ENCODE assay signal across 8 mouse cellular contexts in genomic region chr6:137098232-137099191, GRCm38 (mm10).
DNase-seq lines count a peak whose midpoint lies in the region; ATAC-seq lines count a peak whose summit lies in the region.

No protein-coding gene starts in this region.

- H3K4me1 ChIP-seq in midbrain, embryonic 11.5 days (ENCODE audit: control insufficient read depth, insufficient read depth, low read length): no peaks in the 10 kb centered on the region
- H3K4me1 ChIP-seq in midbrain, embryonic 15.5 days: 0 out of 2 replicates have a peak, but pooled peaks cover 3% of the 10 kb centered on the region

- WGBS in midbrain, embryonic 11.5 days: 73% methylated on average over 18 of the region's 18 CpGs
- 57% methylated on average over 18 of the region's 18 CpGs for WGBS in midbrain, embryonic 15.5 days

- H3K27me3 ChIP-seq in midbrain, embryonic 11.5 days (ENCODE audit: control insufficient read depth, insufficient read depth, low read length): no peaks in the 10 kb centered on the region
- H3K27me3 ChIP-seq in midbrain, embryonic 15.5 days (replicated peaks): no peaks in the 10 kb centered on the region

- no peaks in the 10 kb centered on the region for H3K9me3 ChIP-seq in midbrain, embryonic 11.5 days (ENCODE audit: control insufficient read depth, low read length)
- H3K9me3 ChIP-seq in midbrain, embryonic 15.5 days: no peaks in the 10 kb centered on the region

- no peak overlapping the region for H3K27ac ChIP-seq in midbrain, embryonic 11.5 days (ENCODE audit: low read depth, low read length)
- H3K27ac ChIP-seq in midbrain, embryonic 15.5 days: no peak overlapping the region

- H3K4me3 ChIP-seq in midbrain, embryonic 11.5 days (ENCODE audit: low read depth, low read length): no peak overlapping the region
- no peak overlapping the region for H3K4me3 ChIP-seq in midbrain, embryonic 15.5 days

- DNase-seq in cerebellum, postnatal 10 days: peak; percentile 74 to 75
- DNase-seq in cerebellum, adult 9-10 months: no peak
- DNase-seq in midbrain, embryonic 11.5 days (ENCODE audit: low spot score, missing footprints): peak; percentile 86
- DNase-seq in embryo, embryonic 11.5 days (ENCODE audit: low read depth, low spot score): peak; percentile 9
- DNase-seq in induced T-regulatory cell, adult 2 months (ENCODE audit: low read depth): peak; percentile 13
- peak; percentile 13 to 16 for DNase-seq in thymus, postnatal 36 days

- 0 out of 2 replicates have a peak, but pooled peaks have one; percentile 30 for ATAC-seq in midbrain, embryonic 11.5 days (ENCODE audit: low FRiP score)
- ATAC-seq in midbrain, embryonic 15.5 days (replicated peaks): no peak
- ATAC-seq in megakaryocyte, adult 5-6 weeks (ENCODE audit: poor library complexity, severe bottlenecking): 0 out of 2 replicates have a peak, but pooled peaks have one; percentile 45

- H3K36me3 ChIP-seq in midbrain, embryonic 11.5 days (ENCODE audit: control insufficient read depth, insufficient read depth, low read length): no peaks in the 10 kb centered on the region
- H3K36me3 ChIP-seq in midbrain, embryonic 15.5 days (replicated peaks): no peaks in the 10 kb centered on the region

- no peak overlapping the region for H3K4me2 ChIP-seq in midbrain, embryonic 11.5 days
- no peak overlapping the region for H3K4me2 ChIP-seq in midbrain, embryonic 15.5 days

- H3K9ac ChIP-seq in midbrain, embryonic 11.5 days (ENCODE audit: low read length): no peak overlapping the region
- no peak overlapping the region for H3K9ac ChIP-seq in midbrain, embryonic 15.5 days
